19 mouse cellular contexts compared by ENCODE assay signal in genomic region chr7:132067951-132068350, GRCm38 (mm10).
DNase-seq lines count a peak whose midpoint lies in the region; ATAC-seq lines count a peak whose summit lies in the region.
"Had no signal": no experiment of that assay in that cellular context is flagged by ENCODE, and none has a peak within 500 bp of the region (broad histone marks: within the 10 kb centered on the region; RNA-seq: fewer than 3 reads in every experiment).

No protein-coding gene starts in this region.

- H3K4me1 ChIP-seq in heart, embryonic 12.5 days (replicated peaks), result no peaks in the 10 kb centered on the region
- H3K4me1 ChIP-seq: forebrain, embryonic 13.5 days; hindbrain, embryonic 15.5 days had no signal

- no peaks in the 10 kb centered on the region for H3K9me3 ChIP-seq in heart, embryonic 12.5 days (replicated peaks)
- H3K9me3 ChIP-seq: forebrain, embryonic 13.5 days; heart, embryonic 13.5 days; hindbrain, embryonic 15.5 days had no signal

- H3K4me2 ChIP-seq in heart, embryonic 12.5 days, result no peak overlapping the region
- H3K4me2 ChIP-seq: forebrain, embryonic 13.5 days; heart, embryonic 13.5 days; hindbrain, embryonic 15.5 days; liver, embryonic 11.5 days had no signal

- no peaks in the 10 kb centered on the region for H3K36me3 ChIP-seq in heart, embryonic 12.5 days
- H3K36me3 ChIP-seq: G1E; heart, embryonic 13.5 days; hindbrain, embryonic 15.5 days had no signal

- intact Hi-C loops in left cerebral cortex, postnatal 14 days (cut with DNase I), result no loop called here

- 41% methylated on average over 5 of the region's 5 CpGs for WGBS in heart, embryonic 12.5 days

- H3K4me3 ChIP-seq in heart, embryonic 12.5 days, result no peak overlapping the region
- H3K4me3 ChIP-seq: forebrain, embryonic 13.5 days; heart, embryonic 13.5 days; hindbrain, embryonic 15.5 days had no signal

- H3K9ac ChIP-seq in heart, embryonic 12.5 days, result no peak overlapping the region
- H3K9ac ChIP-seq: forebrain, embryonic 13.5 days; heart, embryonic 13.5 days; hindbrain, embryonic 15.5 days had no signal

- peak; percentile 90 for DNase-seq in heart, adult 11 months
- peak; percentile 86 for DNase-seq in right cerebral cortex, adult 18-20 months
- no peak for DNase-seq in right cerebral cortex, postnatal 4 days
- DNase-seq in left cerebral cortex, postnatal 14 days (ENCODE audit: low spot score in 2 of 2), result peak; percentile 65 to 76
- DNase-seq in kidney, postnatal 4 days, result no peak
- DNase-seq: cerebellum, adult 2 months; gastrocnemius, postnatal 36 days; heart, postnatal 36 days; lung, adult 18-20 months; lung, postnatal 14 days; thymus, postnatal 36 days had no signal

- no peak for ATAC-seq in heart, embryonic 12.5 days (ENCODE audit: insufficient number of reproducible peaks, low FRiP score)
- ATAC-seq in activated CD4-positive, CD25-positive, alpha-beta regulatory T cell, adult 4 months, result no peak
- ATAC-seq: forebrain, embryonic 13.5 days; intestine, embryonic 16.5 days had no signal

- peaks cover 30% of the 10 kb centered on the region for H3K27me3 ChIP-seq in heart, embryonic 12.5 days (replicated peaks)
- H3K27me3 ChIP-seq: forebrain, embryonic 13.5 days; hindbrain, embryonic 15.5 days had no signal

- H3K27ac ChIP-seq in heart, embryonic 12.5 days (ENCODE audit: poor library complexity, severe bottlenecking), result no peak overlapping the region
- H3K27ac ChIP-seq: forebrain, embryonic 13.5 days; heart, embryonic 13.5 days; hindbrain, embryonic 15.5 days had no signal

Comparison
In these comparisons a context has a peak if more than half of its experiments do, and no peak if none do; other contexts are left out.
1. DNase-seq: peak in heart, adult 11 months (single experiment), right cerebral cortex, adult 18-20 months (single experiment) and left cerebral cortex, postnatal 14 days (2 of 2); none in right cerebral cortex, postnatal 4 days (single experiment) and kidney, postnatal 4 days (0 of 2).